Mouse (Mus musculus): Measurements from ENCODE around the gene Bnc2.

DNA sequence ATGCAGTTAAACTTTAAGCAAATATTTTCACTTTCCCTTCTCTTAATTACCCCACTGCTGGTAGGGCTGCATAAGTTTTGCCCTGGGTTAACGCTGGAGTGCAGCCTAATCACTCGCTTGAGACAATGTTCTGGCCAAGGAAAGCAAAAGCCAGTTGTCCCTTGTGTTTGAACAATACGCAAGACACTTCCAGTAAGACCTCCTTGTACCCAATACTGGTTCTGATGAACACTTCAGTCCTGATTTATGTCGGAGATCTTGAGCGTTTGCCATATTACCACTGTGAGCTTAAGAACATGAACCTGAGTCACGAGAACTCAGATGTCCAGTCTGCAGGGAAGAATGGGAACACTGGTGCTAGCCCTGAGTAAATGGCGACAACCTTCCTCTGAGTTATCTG, 47.5 kb downstream of the Bnc2 start:
- TF ChIP-seq GATA1 (IDR thresholded peaks at IDR 0.05; ENCODE audit: borderline replicate concordance, low read length) (no peak), CTCF (IDR thresholded peaks at IDR 0.05; ENCODE audit: low read depth, low read length) (no peak)

All from G1E (cell line).